Mouse (Mus musculus) lung, postnatal 36 days (tissue): ENCODE data around the gene Blmh.

Experiments used
- DNase-seq: peaks from one replicate; pipeline ENCODE4 v3.0.0; 2022; ENCODE audit warnings: mixed read lengths

The Blmh gene

GRCm38 (mm10) chr11:76924759-76925236 lies at the start of gene Blmh:
TSS of gene Blmh (plus strand) at chr11:76924809.
- peak; percentile 56 for DNase-seq

- DNase-seq: peak; percentile 41
Measured at GRCm38 (mm10) chr11:76879816-76880215, 44.8 kb upstream of the Blmh start.

- no peak for DNase-seq
Measured at GRCm38 (mm10) chr11:76884451-76884850, 40.2 kb upstream of the Blmh start.

GRCm38 (mm10) chr11:76889339-76890164 lies 35.1 kb upstream of the Blmh start:
- DNase-seq: peak; percentile 80

GRCm38 (mm10) chr11:76891171-76891570 lies 33.4 kb upstream of the Blmh start:
- no peak for DNase-seq

GRCm38 (mm10) chr11:76891738-76892349 lies 32.8 kb upstream of the Blmh start:
- no peak for DNase-seq

- no peak for DNase-seq
Measured at GRCm38 (mm10) chr11:76892972-76893371, 31.6 kb upstream of the Blmh start.

GRCm38 (mm10) chr11:76893570-76893969 lies 31.0 kb upstream of the Blmh start:
- DNase-seq: peak; percentile 78

GRCm38 (mm10) chr11:76894240-76894639 lies 30.4 kb upstream of the Blmh start:
- DNase-seq: peak; percentile 81

- peak; percentile 61 for DNase-seq
Measured at GRCm38 (mm10) chr11:76896360-76896759, 28.2 kb upstream of the Blmh start.

GRCm38 (mm10) chr11:76897126-76897525 lies 27.5 kb upstream of the Blmh start:
- no peak for DNase-seq

GRCm38 (mm10) chr11:76897871-76898270 lies 26.7 kb upstream of the Blmh start:
- peak; percentile 46 for DNase-seq

GRCm38 (mm10) chr11:76898751-76899150 lies 25.9 kb upstream of the Blmh start:
- DNase-seq: no peak

GRCm38 (mm10) chr11:76899758-76900738 lies 24.6 kb upstream of the Blmh start:
- peak; percentile 80 for DNase-seq

GRCm38 (mm10) chr11:76901579-76902361 lies 22.8 kb upstream of the Blmh start, which contains the start of gene Tmigd1:
TSS of gene Tmigd1 (plus strand) at chr11:76902159.
- peak; percentile 45 for DNase-seq

GRCm38 (mm10) chr11:76904340-76904739 lies 20.3 kb upstream of the Blmh start:
- DNase-seq: no peak

GRCm38 (mm10) chr11:76908651-76909050 lies 16.0 kb upstream of the Blmh start:
- DNase-seq: no peak

GRCm38 (mm10) chr11:76911325-76912054 lies 13.1 kb upstream of the Blmh start:
- DNase-seq: peak; percentile 39

- no peak for DNase-seq
Measured at GRCm38 (mm10) chr11:76912055-76912395, 12.6 kb upstream of the Blmh start.

- no peak for DNase-seq
Measured at GRCm38 (mm10) chr11:76914366-76914765, 10.2 kb upstream of the Blmh start.

GRCm38 (mm10) chr11:76916539-76917229 lies 7.9 kb upstream of the Blmh start:
- DNase-seq: no peak
